ENCODE assay signal across 25 mouse cellular contexts in the genomic region with DNA sequence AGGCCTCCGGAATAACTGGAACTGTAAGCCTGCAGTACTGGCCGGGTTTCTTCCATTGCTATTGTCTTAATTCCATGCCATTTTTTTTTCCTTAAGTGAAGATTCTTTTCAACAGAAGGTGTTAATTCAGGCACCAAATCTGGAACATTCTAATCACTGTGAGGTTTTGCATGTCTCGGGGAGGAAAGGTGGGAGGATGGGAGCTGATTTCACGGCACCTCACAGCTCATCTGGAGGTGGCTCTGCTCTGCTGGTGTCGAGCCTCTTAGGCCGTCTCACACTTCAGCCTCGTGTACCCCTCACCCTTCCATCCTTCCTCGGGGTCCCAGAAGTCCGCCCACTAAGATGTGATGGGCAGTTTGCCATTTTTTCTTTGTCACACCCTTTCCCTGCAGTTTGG. TPM values are rescaled to one million over a fixed set of nuclear protein-coding genes. Genes with fewer than 3 reads are reported as not detected.
DNase-seq lines count a peak whose midpoint lies in the region; ATAC-seq and TF ChIP-seq lines count a peak whose summit lies in the region.
"Had no signal": no experiment of that assay in that cellular context is flagged by ENCODE, and none has a peak within 500 bp of the region (broad histone marks: within the 10 kb centered on the region; RNA-seq: fewer than 3 reads in every experiment).

No protein-coding gene starts in this region.

- no peaks in the 10 kb centered on the region for H3K36me3 ChIP-seq in forebrain, embryonic 15.5 days
- no peaks in the 10 kb centered on the region for H3K36me3 ChIP-seq in forebrain, embryonic 16.5 days (ENCODE audit: control insufficient read depth, insufficient read depth)
- H3K36me3 ChIP-seq in heart, embryonic 13.5 days, result no peaks in the 10 kb centered on the region
- H3K36me3 ChIP-seq in midbrain, embryonic 10.5 days, result no peaks in the 10 kb centered on the region
- no peaks in the 10 kb centered on the region for H3K36me3 ChIP-seq in midbrain, embryonic 16.5 days (ENCODE audit: control insufficient read depth, insufficient read depth, low read length)
- H3K36me3 ChIP-seq: embryonic facial prominence, embryonic 13.5 days; kidney, embryonic 15.5 days; midbrain, embryonic 15.5 days had no signal

- H3K27ac ChIP-seq in forebrain, embryonic 15.5 days (replicated peaks), result 0 out of 2 replicates have a peak overlapping the region, but pooled peaks have one; percentile 25
- no peak overlapping the region for H3K27ac ChIP-seq in forebrain, embryonic 16.5 days (ENCODE audit: low read length)
- H3K27ac ChIP-seq in heart, embryonic 13.5 days (replicated peaks), result peak overlapping the region; percentile 20
- peak overlapping the region; percentile 65 for H3K27ac ChIP-seq in midbrain, embryonic 10.5 days (replicated peaks)
- no peak overlapping the region for H3K27ac ChIP-seq in midbrain, embryonic 16.5 days (ENCODE audit: low read length)
- H3K27ac ChIP-seq in cortical plate, adult 2 months (ENCODE audit: insufficient read depth, low read length), result peak overlapping the region; percentile 10; the same call in 1 of the 2 replicates
- H3K27ac ChIP-seq: embryonic facial prominence, embryonic 13.5 days; kidney, embryonic 15.5 days; liver, embryonic 14.5 days; macrophage; midbrain, embryonic 15.5 days had no signal

- ATAC-seq in forebrain, embryonic 15.5 days (replicated peaks), result no peak
- ATAC-seq in forebrain, embryonic 16.5 days, result no peak
- no peak for ATAC-seq in heart, embryonic 13.5 days (ENCODE audit: extremely low read depth, insufficient number of reproducible peaks, low FRiP score, low TSS enrichment)
- ATAC-seq in midbrain, embryonic 16.5 days, result no peak
- ATAC-seq: forebrain, embryonic 14.5 days; hindbrain, embryonic 16.5 days; midbrain, embryonic 15.5 days; Patski had no signal

- no peak for TF ChIP-seq POLR2A in cortical plate, adult 2 months (IDR thresholded peaks at IDR 0.05; ENCODE audit: extremely low read depth, insufficient read depth, low read length)

- H3K9me3 ChIP-seq in forebrain, embryonic 15.5 days, result no peaks in the 10 kb centered on the region
- no peaks in the 10 kb centered on the region for H3K9me3 ChIP-seq in forebrain, embryonic 16.5 days (ENCODE audit: control insufficient read depth, low read length)
- no peaks in the 10 kb centered on the region for H3K9me3 ChIP-seq in heart, embryonic 13.5 days
- H3K9me3 ChIP-seq in midbrain, embryonic 10.5 days (replicated peaks), result no peaks in the 10 kb centered on the region
- H3K9me3 ChIP-seq in midbrain, embryonic 16.5 days (replicated peaks; ENCODE audit: control insufficient read depth, low read length, poor library complexity, severe bottlenecking), result no peaks in the 10 kb centered on the region
- H3K9me3 ChIP-seq: embryonic facial prominence, embryonic 13.5 days; kidney, embryonic 15.5 days; midbrain, embryonic 15.5 days had no signal

- peaks cover 38% of the 10 kb centered on the region for H3K4me1 ChIP-seq in forebrain, embryonic 15.5 days
- peaks cover 28% of the 10 kb centered on the region for H3K4me1 ChIP-seq in forebrain, embryonic 16.5 days (replicated peaks; ENCODE audit: control insufficient read depth, insufficient read depth, low read length)
- peaks cover 64% of the 10 kb centered on the region for H3K4me1 ChIP-seq in heart, embryonic 13.5 days
- H3K4me1 ChIP-seq in midbrain, embryonic 10.5 days, result peaks cover 53% of the 10 kb centered on the region
- peaks cover 10% of the 10 kb centered on the region for H3K4me1 ChIP-seq in midbrain, embryonic 16.5 days (ENCODE audit: control insufficient read depth, insufficient read depth, low read length)
- no peaks in the 10 kb centered on the region for H3K4me1 ChIP-seq in cortical plate, adult 2 months (ENCODE audit: control insufficient read depth, insufficient read depth, low read length)

- WGBS in forebrain, embryonic 15.5 days, result 55% methylated on average over 9 of the region's 9 CpGs
- 50% methylated on average over 9 of the region's 9 CpGs for WGBS in forebrain, embryonic 16.5 days
- 46% methylated on average over 9 of the region's 9 CpGs for WGBS in heart, embryonic 13.5 days
- 89% methylated on average over 9 of the region's 9 CpGs for WGBS in midbrain, embryonic 10.5 days
- WGBS in midbrain, embryonic 16.5 days, result 69% methylated on average over 9 of the region's 9 CpGs

- H3K9ac ChIP-seq in forebrain, embryonic 15.5 days (replicated peaks), result no peak overlapping the region
- no peak overlapping the region for H3K9ac ChIP-seq in forebrain, embryonic 16.5 days (replicated peaks; ENCODE audit: low read depth, low read length)
- peak overlapping the region; percentile 38; the same call in 1 of the 2 replicates for H3K9ac ChIP-seq in heart, embryonic 13.5 days
- H3K9ac ChIP-seq in midbrain, embryonic 16.5 days (ENCODE audit: low read depth, low read length), result no peak overlapping the region
- H3K9ac ChIP-seq: embryonic facial prominence, embryonic 13.5 days; kidney, embryonic 15.5 days; liver, embryonic 14.5 days; midbrain, embryonic 15.5 days had no signal

- DNase-seq in heart, postnatal 36 days, result no peak
- no peak for DNase-seq in midbrain, embryonic 10.5 days (ENCODE audit: low spot score)
- DNase-seq: adrenal gland, postnatal 10 days; cerebellum, adult 11-12 months; cerebellum, adult 9-11 months; gastrocnemius, postnatal 14 days; kidney, adult 18-20 months; kidney, postnatal 25 days; liver; lung, adult 2 months; lung, postnatal 10 days had no signal

- no peak for TF ChIP-seq CTCF in cortical plate, adult 2 months (IDR thresholded peaks at IDR 0.05; ENCODE audit: extremely low read depth, insufficient read depth, low read length)

- H3K27me3 ChIP-seq in forebrain, embryonic 15.5 days, result no peaks in the 10 kb centered on the region
- no peaks in the 10 kb centered on the region for H3K27me3 ChIP-seq in forebrain, embryonic 16.5 days (replicated peaks; ENCODE audit: control insufficient read depth, insufficient read depth, low read length)
- no peaks in the 10 kb centered on the region for H3K27me3 ChIP-seq in heart, embryonic 13.5 days (replicated peaks)
- peaks cover 12% of the 10 kb centered on the region; the same call in 1 of the 2 replicates for H3K27me3 ChIP-seq in midbrain, embryonic 10.5 days (ENCODE audit: low read depth, poor library complexity, severe bottlenecking)
- no peaks in the 10 kb centered on the region for H3K27me3 ChIP-seq in midbrain, embryonic 16.5 days (ENCODE audit: control insufficient read depth, insufficient read depth, low read depth, low read length)
- H3K27me3 ChIP-seq: embryonic facial prominence, embryonic 13.5 days; kidney, embryonic 15.5 days; midbrain, embryonic 15.5 days; Patski had no signal

- no peak overlapping the region for H3K4me3 ChIP-seq in forebrain, embryonic 15.5 days
- no peak overlapping the region for H3K4me3 ChIP-seq in forebrain, embryonic 16.5 days (replicated peaks; ENCODE audit: low read length)
- no peak overlapping the region for H3K4me3 ChIP-seq in heart, embryonic 13.5 days
- H3K4me3 ChIP-seq in midbrain, embryonic 10.5 days, result no peak overlapping the region
- H3K4me3 ChIP-seq in midbrain, embryonic 16.5 days (ENCODE audit: low read depth, low read length), result no peak overlapping the region
- H3K4me3 ChIP-seq in cortical plate, adult 2 months (ENCODE audit: insufficient read depth, low read length), result no peak overlapping the region
- H3K4me3 ChIP-seq: embryonic facial prominence, embryonic 13.5 days; erythroblast, embryonic 14.5 days; kidney, embryonic 15.5 days; midbrain, embryonic 15.5 days had no signal

- intact Hi-C loops in heart, postnatal 36 days (cut with DNase I), result no loop called here

- no peak overlapping the region for H3K4me2 ChIP-seq in forebrain, embryonic 15.5 days (replicated peaks)
- no peak overlapping the region for H3K4me2 ChIP-seq in forebrain, embryonic 16.5 days (ENCODE audit: low read length)
- no peak overlapping the region for H3K4me2 ChIP-seq in heart, embryonic 13.5 days
- H3K4me2 ChIP-seq in midbrain, embryonic 16.5 days (ENCODE audit: low read length), result no peak overlapping the region
- H3K4me2 ChIP-seq: embryonic facial prominence, embryonic 13.5 days; kidney, embryonic 15.5 days; midbrain, embryonic 15.5 days had no signal

RNA-seq across cellular contexts. Expression of gene Vps37b, which starts 9.0 kb away (rescaled TPM):
- 106 and 109 TPM in 2 replicates for polyA plus RNA-seq in forebrain, embryonic 15.5 days (2015; fragmentation: Nextera tagmentation; extraction: Ambion mirVana)
- polyA plus RNA-seq in forebrain, embryonic 16.5 days (2015; fragmentation: Nextera tagmentation; extraction: Ambion mirVana), result 104 and 112 TPM in 2 replicates
- polyA plus RNA-seq in heart, embryonic 13.5 days (2015; fragmentation: Nextera tagmentation; extraction: Ambion mirVana), result 51.2 and 52.2 TPM in 2 replicates
- total RNA-seq in heart, postnatal 36 days (2021), result 10 to 100 TPM; 19.6 to 25.0 TPM
- 58.1 and 69.2 TPM in 2 replicates for polyA plus RNA-seq in midbrain, embryonic 10.5 days (2016; fragmentation: Nextera tagmentation; extraction: Ambion mirVana)
- polyA plus RNA-seq in midbrain, embryonic 16.5 days (2015; fragmentation: Nextera tagmentation; extraction: Ambion mirVana), result 59.5 and 62.0 TPM in 2 replicates
- 48.4 and 48.7 TPM in 2 replicates for polyA plus RNA-seq in cortical plate, adult 2 months (2012; rRNA removed)

RNA-seq across cellular contexts. Expression of gene Abcb9, which starts 54.5 kb away (rescaled TPM):
- polyA plus RNA-seq in forebrain, embryonic 15.5 days (2015; fragmentation: Nextera tagmentation; extraction: Ambion mirVana), result 10.9 TPM in 2 replicates
- polyA plus RNA-seq in forebrain, embryonic 16.5 days (2015; fragmentation: Nextera tagmentation; extraction: Ambion mirVana), result 11.3 and 13.4 TPM in 2 replicates
- polyA plus RNA-seq in heart, embryonic 13.5 days (2015; fragmentation: Nextera tagmentation; extraction: Ambion mirVana), result 1.6 and 1.7 TPM in 2 replicates
- 1 to 10 TPM; 7.6 to 8.3 TPM for total RNA-seq in heart, postnatal 36 days (2021)
- 0.54 and 1.1 TPM in 2 replicates for polyA plus RNA-seq in midbrain, embryonic 10.5 days (2016; fragmentation: Nextera tagmentation; extraction: Ambion mirVana)
- polyA plus RNA-seq in midbrain, embryonic 16.5 days (2015; fragmentation: Nextera tagmentation; extraction: Ambion mirVana), result 15.5 and 21.7 TPM in 2 replicates
- 35.5 and 37.8 TPM in 2 replicates for polyA plus RNA-seq in cortical plate, adult 2 months (2012; rRNA removed)

Comparison
In these comparisons a context has a peak if more than half of its experiments do, and no peak if none do; other contexts are left out.
1. H3K27ac ChIP-seq: peak in forebrain, embryonic 15.5 days (single experiment), heart, embryonic 13.5 days (single experiment), midbrain, embryonic 10.5 days (single experiment) and cortical plate, adult 2 months (single experiment); none in forebrain, embryonic 16.5 days (single experiment) and midbrain, embryonic 16.5 days (single experiment).